ENCODE assay signal across 12 mouse cellular contexts in the genomic region with DNA sequence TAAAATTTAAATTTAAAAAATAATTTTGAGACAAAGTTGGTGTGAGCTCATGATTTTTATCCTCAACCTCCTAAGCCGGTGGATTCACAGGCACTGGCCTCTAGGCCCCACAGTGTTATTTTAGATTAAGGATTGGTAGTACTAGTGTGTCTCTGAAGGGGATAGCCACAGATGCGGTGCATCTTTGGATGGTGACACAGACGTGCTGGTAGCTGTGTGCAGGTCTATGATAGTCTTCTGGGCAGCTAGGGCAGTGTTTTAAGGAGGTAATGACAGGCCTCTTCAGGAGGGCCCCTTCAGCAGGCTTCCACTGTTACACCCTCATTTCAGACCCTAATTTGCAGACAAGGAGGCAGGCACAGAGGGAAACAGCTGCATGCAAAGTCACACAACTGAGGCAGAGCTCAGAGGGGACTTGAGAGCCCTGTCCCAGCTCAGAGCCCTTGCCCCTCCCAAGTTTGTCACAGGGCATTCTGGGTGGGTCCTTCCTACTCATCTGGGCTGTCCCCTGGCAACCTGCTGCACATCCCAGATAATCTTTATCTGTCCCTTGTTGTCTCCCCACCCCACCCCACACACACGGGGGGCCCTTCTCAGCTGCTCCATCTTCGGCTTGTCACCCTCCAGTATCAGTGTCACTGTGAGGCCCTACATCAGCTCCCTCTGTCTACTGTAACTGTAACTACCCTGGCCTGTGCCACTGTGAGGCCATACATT. TPM values are rescaled to one million over a fixed set of nuclear protein-coding genes. Genes with fewer than 3 reads are reported as not detected.
DNase-seq lines count a peak whose midpoint lies in the region; ATAC-seq and TF ChIP-seq lines count a peak whose summit lies in the region.
"Had no signal": no experiment of that assay in that cellular context is flagged by ENCODE, and none has a peak within 500 bp of the region (broad histone marks: within the 10 kb centered on the region; RNA-seq: fewer than 3 reads in every experiment).

No protein-coding gene starts in this region.

- TF ChIP-seq CTCF in lung, embryonic 14.5 days (IDR thresholded peaks at IDR 0.05; ENCODE audit: low read depth) = no peak

- no peak overlapping the region for H3K4me3 ChIP-seq in lung, embryonic 14.5 days (ENCODE audit: low read depth, low read length)
- no peak overlapping the region for H3K4me3 ChIP-seq in limb, embryonic 10.5 days
- H3K4me3 ChIP-seq: neural tube, embryonic 12.5 days had no signal

- no peak overlapping the region; the same call in 1 of the 2 replicates for H3K9ac ChIP-seq in lung, embryonic 14.5 days
- H3K9ac ChIP-seq: neural tube, embryonic 12.5 days had no signal

- H3K4me1 ChIP-seq in lung, embryonic 14.5 days (ENCODE audit: insufficient read depth) = no peaks in the 10 kb centered on the region
- peaks cover 33% of the 10 kb centered on the region for H3K4me1 ChIP-seq in limb, embryonic 10.5 days

- 64% methylated on average over 5 of the region's 5 CpGs for WGBS in lung, embryonic 14.5 days
- 77% methylated on average over 5 of the region's 5 CpGs for WGBS in limb, embryonic 10.5 days

- no peaks in the 10 kb centered on the region for H3K27me3 ChIP-seq in lung, embryonic 14.5 days (ENCODE audit: insufficient read depth, low read length)
- no peaks in the 10 kb centered on the region for H3K27me3 ChIP-seq in limb, embryonic 10.5 days (ENCODE audit: low read depth, poor library complexity, severe bottlenecking)
- H3K27me3 ChIP-seq: neural tube, embryonic 12.5 days had no signal

- H3K4me2 ChIP-seq in lung, embryonic 14.5 days = no peak overlapping the region
- H3K4me2 ChIP-seq: neural tube, embryonic 12.5 days had no signal

- 0 out of 2 replicates have a peak, but pooled peaks cover 4% of the 10 kb centered on the region for H3K36me3 ChIP-seq in lung, embryonic 14.5 days (ENCODE audit: insufficient read depth)
- peaks cover 21% of the 10 kb centered on the region for H3K36me3 ChIP-seq in limb, embryonic 10.5 days

- no peaks in the 10 kb centered on the region for H3K9me3 ChIP-seq in lung, embryonic 14.5 days (ENCODE audit: low read depth, low read length)
- no peaks in the 10 kb centered on the region for H3K9me3 ChIP-seq in limb, embryonic 10.5 days (replicated peaks)
- H3K9me3 ChIP-seq: neural tube, embryonic 12.5 days had no signal

- H3K27ac ChIP-seq in lung, embryonic 14.5 days (ENCODE audit: low read depth) = peak overlapping the region; percentile 24; the same call in 1 of the 2 replicates
- 0 out of 2 replicates have a peak overlapping the region, but pooled peaks have one; percentile 16 for H3K27ac ChIP-seq in limb, embryonic 10.5 days
- H3K27ac ChIP-seq: neural tube, embryonic 12.5 days had no signal

- ATAC-seq in lung, embryonic 14.5 days (ENCODE audit: insufficient read depth) = peak; percentile 47; the same call in 1 of the 2 replicates
- ATAC-seq in common myeloid progenitor, adult 5-6 weeks (replicated peaks; ENCODE audit: low read depth, poor library complexity, severe bottlenecking) = peak; percentile 61
- ATAC-seq: forebrain, embryonic 14.5 days had no signal

- no peak for DNase-seq in lung, embryonic 14.5 days
- no peak for DNase-seq in lung, postnatal 25 days (ENCODE audit: low spot score)
- no peak for DNase-seq in limb, embryonic 10.5 days (ENCODE audit: low spot score)
- DNase-seq in spleen, postnatal 10 days (ENCODE audit: low spot score in 2 of 2) = peak; percentile 52 to 75
- DNase-seq in frontal cortex, adult 2 months (ENCODE audit: extremely low spot score in 1 of 2, low spot score in 1 of 2) = no peak
- no peak for DNase-seq in retina, postnatal 1 day
- DNase-seq: adrenal gland, postnatal 25 days; cerebellum, postnatal 36 days; kidney, postnatal 14 days had no signal

RNA-seq across cellular contexts. Expression of a gene that starts 6.9 kb away (rescaled TPM):
- polyA plus RNA-seq in lung, embryonic 14.5 days (2014; fragmentation: Nextera tagmentation; extraction: Ambion mirVana) = 8.1 and 8.8 TPM in 2 replicates
- 1.7 and 3.7 TPM in 2 replicates for total RNA-seq in common myeloid progenitor, adult 5-6 weeks (2017)
- polyA plus RNA-seq in limb, embryonic 10.5 days (2016; fragmentation: Nextera tagmentation; extraction: Ambion mirVana) = 10.0 and 12.8 TPM in 2 replicates
- polyA plus RNA-seq in frontal cortex, adult 2 months (2012; rRNA removed) = 167 and 189 TPM in 2 replicates

RNA-seq across cellular contexts. Expression of a gene that starts 46.7 kb away (rescaled TPM):
- 30.8 and 35.3 TPM in 2 replicates for polyA plus RNA-seq in lung, embryonic 14.5 days (2014; fragmentation: Nextera tagmentation; extraction: Ambion mirVana)
- 133 and 208 TPM in 2 replicates for total RNA-seq in common myeloid progenitor, adult 5-6 weeks (2017)
- 7.2 and 10.7 TPM in 2 replicates for polyA plus RNA-seq in limb, embryonic 10.5 days (2016; fragmentation: Nextera tagmentation; extraction: Ambion mirVana)
- 26.4 and 26.7 TPM in 2 replicates for polyA plus RNA-seq in frontal cortex, adult 2 months (2012; rRNA removed)

RNA-seq across cellular contexts. Expression of a gene that starts 48.9 kb away (rescaled TPM):
- polyA plus RNA-seq in lung, embryonic 14.5 days (2014; fragmentation: Nextera tagmentation; extraction: Ambion mirVana) = 22.9 and 32.3 TPM in 2 replicates
- total RNA-seq in common myeloid progenitor, adult 5-6 weeks (2017) = not detected in 2 replicates
- polyA plus RNA-seq in limb, embryonic 10.5 days (2016; fragmentation: Nextera tagmentation; extraction: Ambion mirVana) = 61.9 and 101 TPM in 2 replicates
- polyA plus RNA-seq in frontal cortex, adult 2 months (2012; rRNA removed) = 25.3 and 25.6 TPM in 2 replicates

Comparison
In these comparisons a context has a peak if more than half of its experiments do, and no peak if none do; other contexts are left out.
1. DNase-seq: peak in spleen, postnatal 10 days (2 of 2); none in lung, embryonic 14.5 days (single experiment), lung, postnatal 25 days (single experiment), limb, embryonic 10.5 days (single experiment), frontal cortex, adult 2 months (0 of 2) and retina, postnatal 1 day (single experiment).
2. RNA of a gene that starts 6.9 kb away (polyA plus RNA-seq): 167 to 189 TPM in frontal cortex, adult 2 months; 10.0 to 12.8 TPM in limb, embryonic 10.5 days and 8.1 to 8.8 TPM in lung, embryonic 14.5 days; every median in the first group is over 10 times any median in the second.